Mouse (Mus musculus) retina, postnatal 7 days (tissue): ENCODE measurements around the gene Apom.
"Not testable (repeated sequence)": the region's sequence is repeated elsewhere in the genome, so short reads cannot be mapped to it uniquely, and the experiment has no call there.

Experiments used
- DNase-seq: peaks from one replicate; pipeline ENCODE4 v3.0.0-alpha.2; 2012; ENCODE audit warnings: low read depth, low spot score

Gene Apom

GRCm38 (mm10) chr17:35128996-35129395, 2.9 kb downstream of the Apom start:
- DNase-seq = no peak

- no peak for DNase-seq
Measured at GRCm38 (mm10) chr17:35127017-35127416, 4.8 kb downstream of the Apom start.

GRCm38 (mm10) chr17:35126206-35126611, 5.6 kb downstream of the Apom start, which contains the start of gene D17H6S53E:
D17H6S53E (plus strand) TSS chr17:35126373.
- no peak for DNase-seq

- no peak for DNase-seq
Measured at GRCm38 (mm10) chr17:35125578-35125977, 6.3 kb downstream of the Apom start.

- DNase-seq = no peak
Measured at GRCm38 (mm10) chr17:35125081-35125480, 6.8 kb downstream of the Apom start.

- DNase-seq = not testable (repeated sequence)
Measured at GRCm38 (mm10) chr17:35124261-35124896, 7.5 kb downstream of the Apom start.

GRCm38 (mm10) chr17:35123287-35123686, 8.6 kb downstream of the Apom start:
- DNase-seq = not testable (repeated sequence)

- DNase-seq = peak; percentile 57
Measured at GRCm38 (mm10) chr17:35121871-35122303, 10.0 kb downstream of the Apom start, which contains the start of gene Csnk2b. Csnk2b (minus strand) TSS chr17:35122053.

- peak; percentile 98 for DNase-seq
Measured at GRCm38 (mm10) chr17:35121143-35121799, 10.6 kb downstream of the Apom start, which contains the start of gene Gpank1. Gpank1 (plus strand) TSS chr17:35121455.

- DNase-seq = no peak
Measured at GRCm38 (mm10) chr17:35120745-35121142, 11.1 kb downstream of the Apom start.

- no peak for DNase-seq
Measured at GRCm38 (mm10) chr17:35115046-35116019, 16.5 kb downstream of the Apom start, which contains the start of gene Ly6g5b. Ly6g5b (minus strand) TSS chr17:35115428.

- DNase-seq = no peak
Measured at GRCm38 (mm10) chr17:35111774-35112173, 20.1 kb downstream of the Apom start.

GRCm38 (mm10) chr17:35108097-35108496, 23.8 kb downstream of the Apom start, which contains the start of gene Ly6g5c:
Ly6g5c (plus strand) TSS chr17:35108279.
- DNase-seq = no peak

- no peak for DNase-seq
Measured at GRCm38 (mm10) chr17:35106522-35106921, 25.3 kb downstream of the Apom start.

GRCm38 (mm10) chr17:35105740-35106389, 26.0 kb downstream of the Apom start:
- DNase-seq = peak; percentile 35

GRCm38 (mm10) chr17:35104754-35105153, 27.1 kb downstream of the Apom start:
- no peak for DNase-seq

- no peak for DNase-seq
Measured at GRCm38 (mm10) chr17:35104079-35104478, 27.8 kb downstream of the Apom start.

- DNase-seq = no peak
Measured at GRCm38 (mm10) chr17:35103221-35103690, 28.6 kb downstream of the Apom start.

GRCm38 (mm10) chr17:35102299-35102698, 29.6 kb downstream of the Apom start:
- DNase-seq = no peak

GRCm38 (mm10) chr17:35101161-35101560, 30.7 kb downstream of the Apom start:
- no peak for DNase-seq

- no peak for DNase-seq
Measured at GRCm38 (mm10) chr17:35100196-35100765, 31.6 kb downstream of the Apom start.
